Mouse (Mus musculus) C2C12 (cell line): ENCODE measurements around the gene Tk2. TPM values are rescaled to one million over a fixed set of nuclear protein-coding genes. Genes with fewer than 3 reads are reported as not detected.
A peak's percentile ranks its signal among the peaks of the same experiment; 100 is the strongest.

Source experiments
- H3K27me3 ChIP-seq: one replicate; pipeline ENCODE4 v1.6.1; 2011; ENCODE audit not compliant: control insufficient read depth, insufficient read depth, insufficient read length
- H3K36me3 ChIP-seq: one replicate; pipeline ENCODE4 v1.6.1; 2011; ENCODE audit not compliant: control insufficient read depth, insufficient read depth
- H3K4me3 ChIP-seq: one replicate; pipeline ENCODE4 v1.5.1; 2011; ENCODE audit warnings: mild to moderate bottlenecking, control low read depth; ENCODE audit not compliant: poor library complexity, insufficient read depth, severe bottlenecking
- H3K79me2 ChIP-seq: one replicate; pipeline ENCODE4 v1.6.1; 2011; ENCODE audit not compliant: control insufficient read depth, insufficient read depth
- H3K79me3 ChIP-seq: one replicate; pipeline ENCODE4 v1.6.1; 2011; ENCODE audit warnings: low read depth, control low read depth
- H3ac ChIP-seq: one replicate; pipeline ENCODE3; 2011; ENCODE audit warnings: low read depth; ENCODE audit not compliant: control insufficient read depth, insufficient read length
- CEBPB ChIP-seq: IDR thresholded peaks from one replicate; pipeline ENCODE4 v1.6.1; 2011; ENCODE audit warnings: low read depth, mild to moderate bottlenecking, control low read depth, moderate library complexity
- CTCF ChIP-seq: IDR thresholded peaks from one replicate; pipeline ENCODE4 v1.5.1; 2011; ENCODE audit not compliant: control insufficient read depth, insufficient read depth, insufficient read length
- FOSL1 ChIP-seq: IDR thresholded peaks from one replicate; pipeline ENCODE4 v1.8.0; 2011; ENCODE audit warnings: mild to moderate bottlenecking, low read length; ENCODE audit not compliant: poor library complexity, insufficient read depth, severe bottlenecking
- MAX ChIP-seq: IDR thresholded peaks from one replicate; pipeline ENCODE4 v1.6.1; 2011; ENCODE audit warnings: mild to moderate bottlenecking, control low read depth
- MYOD1 ChIP-seq: IDR thresholded peaks from one replicate; pipeline ENCODE4 v1.6.1; 2011; ENCODE audit warnings: low read depth; ENCODE audit not compliant: control insufficient read depth, insufficient read length
- MYOG ChIP-seq: IDR thresholded peaks from one replicate; pipeline ENCODE4 v1.6.1; 2011; ENCODE audit not compliant: control insufficient read depth, insufficient read length; ENCODE audit errors: extremely low read depth
- USF1 ChIP-seq: IDR thresholded peaks from one replicate; pipeline ENCODE4 v1.6.1; 2011; ENCODE audit warnings: low read depth, mild to moderate bottlenecking, control low read depth, moderate library complexity
- polyA plus RNA-seq: library from polyadenylated mRNA; unstranded; fragments of >200 nt; fragmentation: generic; extraction: Trizol; gene quantifications from one replicate; pipeline ENCODE4 v1.2.1, GENCODE M21; 2012; ENCODE audit warnings: missing spikeins

The Tk2 gene
- polyA plus RNA-seq, 1 experiment = 11.7 TPM

- H3K79me2 ChIP-seq = no peaks in the 10 kb centered on the region
- H3K4me3 ChIP-seq = no peak overlapping the region
- no peak for TF ChIP-seq CEBPB
- peaks cover 11% of the 10 kb centered on the region for H3K36me3 ChIP-seq
- no peaks in the 10 kb centered on the region for H3K27me3 ChIP-seq
- no peak overlapping the region for H3ac ChIP-seq
- H3K79me3 ChIP-seq = no peaks in the 10 kb centered on the region
These were observed 16.3 kb downstream of the Tk2 start for GRCm38 (mm10) chr8:104232039-104232438.

- Histone ChIP-seq H3ac (no peak overlapping the region), H3K79me2 (no peaks in the 10 kb centered on the region), H3K4me3 (no peak overlapping the region), H3K27me3 (no peaks in the 10 kb centered on the region), H3K79me3 (no peaks in the 10 kb centered on the region), H3K36me3 (peaks cover 13% of the 10 kb centered on the region)
- TF ChIP-seq MYOD1 (no peak), CTCF (no peak), USF1 (no peak), MYOG (no peak), CEBPB (no peak), FOSL1 (no peak), MAX (no peak)
These were observed 18.0 kb downstream of the Tk2 start for GRCm38 (mm10) chr8:104230377-104230776.

GRCm38 (mm10) chr8:104227048-104227447, 21.3 kb downstream of the Tk2 start:
- no peaks in the 10 kb centered on the region for H3K79me2 ChIP-seq
- H3ac ChIP-seq = no peak overlapping the region
- H3K27me3 ChIP-seq = no peaks in the 10 kb centered on the region
- H3K36me3 ChIP-seq = peaks cover 13% of the 10 kb centered on the region
- no peaks in the 10 kb centered on the region for H3K79me3 ChIP-seq
- no peak overlapping the region for H3K4me3 ChIP-seq
- TF ChIP-seq CTCF = no peak
- TF ChIP-seq MYOD1 = no peak
- no peak for TF ChIP-seq USF1
- no peak for TF ChIP-seq FOSL1
- no peak for TF ChIP-seq MYOG
- TF ChIP-seq MAX = no peak
- TF ChIP-seq CEBPB = no peak

- Histone ChIP-seq H3K79me2 (no peaks in the 10 kb centered on the region), H3K79me3 (no peaks in the 10 kb centered on the region), H3K4me3 (no peak overlapping the region), H3K27me3 (no peaks in the 10 kb centered on the region), H3K36me3 (no peaks in the 10 kb centered on the region), H3ac (no peak overlapping the region)
- TF ChIP-seq MAX = no peak
- TF ChIP-seq USF1 = no peak
- peak; percentile 77 for TF ChIP-seq CTCF
These were observed 28.6 kb downstream of the Tk2 start for GRCm38 (mm10) chr8:104219806-104220205.

GRCm38 (mm10) chr8:104219079-104219478, 29.3 kb downstream of the Tk2 start:
- H3K27me3 ChIP-seq = no peaks in the 10 kb centered on the region
- no peak overlapping the region for H3K4me3 ChIP-seq
- no peak overlapping the region for H3ac ChIP-seq
- no peaks in the 10 kb centered on the region for H3K79me3 ChIP-seq
- no peaks in the 10 kb centered on the region for H3K79me2 ChIP-seq
- H3K36me3 ChIP-seq = no peaks in the 10 kb centered on the region
- TF ChIP-seq MYOD1 (no peak), CTCF (peak; percentile 58)

- Histone ChIP-seq H3K27me3 (no peaks in the 10 kb centered on the region), H3K79me3 (no peaks in the 10 kb centered on the region), H3ac (no peak overlapping the region), H3K36me3 (no peaks in the 10 kb centered on the region), H3K4me3 (no peak overlapping the region), H3K79me2 (no peaks in the 10 kb centered on the region)
- TF ChIP-seq MYOG (no peak), CTCF (no peak), MYOD1 (no peak), MAX (no peak), USF1 (no peak), FOSL1 (no peak), CEBPB (no peak)
These were observed 30.8 kb downstream of the Tk2 start for GRCm38 (mm10) chr8:104217601-104218000.
